Mouse (Mus musculus) heart, adult 2 months (tissue): ENCODE measurements at regions not wholly inside any gene's neighbourhood (a gene's known extent, or its start where the extent isn't known, plus 50 kb on each side); places are given as distances from the start of the nearest gene placed in this dataset.

Experiments used
- DNase-seq, 2 experiments: peaks; one replicate each; pipeline ENCODE4 v3.0.0; 2021
- H3K27ac ChIP-seq: fragments of 200-600 bp; 2 replicates; pipeline ENCODE4 v1.8.1; 2022
- H3K27me3 ChIP-seq: fragments of 200-500 bp; 2 replicates; pipeline ENCODE4 v1.6.1; 2012; ENCODE audit warnings: mild to moderate bottlenecking, low read length, inconsistent platforms, mixed read lengths; ENCODE audit not compliant: control insufficient read depth, insufficient read depth
- H3K36me3 ChIP-seq: fragments of 200-500 bp; 2 replicates; pipeline ENCODE4 v1.6.1; 2012; ENCODE audit warnings: low read length, inconsistent platforms; ENCODE audit not compliant: control insufficient read depth, insufficient read depth
- H3K4me1 ChIP-seq: fragments of 200-500 bp; 2 replicates; pipeline ENCODE4 v1.6.1; 2011; ENCODE audit warnings: low read length; ENCODE audit not compliant: control insufficient read depth, insufficient read depth
- H3K4me3 ChIP-seq: fragments of 200-600 bp; 2 replicates; pipeline ENCODE4 v1.8.1; 2022
- H3K79me2 ChIP-seq: fragments of 200-500 bp; replicated peaks from 2 replicates; pipeline ENCODE4 v1.6.1; 2012; ENCODE audit warnings: mild to moderate bottlenecking, inconsistent platforms, low read length, moderate library complexity, mixed read lengths; ENCODE audit not compliant: control insufficient read depth, insufficient read depth
- H3K9ac ChIP-seq: fragments of 200-500 bp; 2 replicates; pipeline ENCODE4 v1.6.1; 2012; ENCODE audit warnings: low read depth, mild to moderate bottlenecking, control low read depth, inconsistent platforms, low read length, mixed read lengths
- CTCF ChIP-seq: fragments of 200-600 bp; IDR thresholded peaks from 2 replicates; pipeline ENCODE4 v1.8.1; 2022; ENCODE audit warnings: antibody characterized with exemption, mild to moderate bottlenecking, moderate library complexity
- EP300 ChIP-seq: fragments of 200-500 bp; IDR thresholded peaks from 2 replicates; pipeline ENCODE4 v1.6.1; 2011; ENCODE audit warnings: low read depth, low read length, control low read depth; ENCODE audit not compliant: insufficient read depth
- POLR2A ChIP-seq: fragments of 200-500 bp; IDR thresholded peaks from 2 replicates; pipeline ENCODE4 v1.6.1; 2011; ENCODE audit warnings: mild to moderate bottlenecking, low read depth, low read length, control low read depth; ENCODE audit not compliant: insufficient read depth
- WGBS: fragments of 180-500 bp; shearing (Covaris S2); methylation state at CpG from one replicate; pipeline ENCODE4 v1.1.7; 2018; 5-methylcytosine and 5-hydroxymethylcytosine counted together
- intact Hi-C: fragments of 180-260 bp; cut with DNase I; formaldehyde crosslinking; loops from one replicate; pipeline ENCODE4 v1.15.1; 2025

DNA sequence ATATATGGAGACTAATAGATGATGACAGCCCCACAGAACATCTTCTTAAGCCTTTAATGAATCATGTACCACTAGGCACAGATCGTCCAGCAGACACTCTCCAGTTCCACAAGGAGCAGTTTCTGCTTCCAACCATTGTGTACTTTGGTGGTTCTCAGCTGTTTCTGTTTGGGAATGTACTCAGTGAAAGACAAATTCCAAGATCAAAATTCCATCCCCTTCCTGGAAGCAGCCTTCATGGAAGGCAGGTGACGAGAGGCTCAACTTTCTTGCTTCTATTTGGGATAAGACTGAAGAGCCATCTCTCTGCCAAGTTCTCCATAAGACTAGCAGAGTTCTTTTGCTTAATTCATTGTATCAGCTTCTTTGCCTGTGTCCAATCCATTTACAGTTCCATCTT is 444.0 kb upstream of the Klf4 start:
- no peaks in the 10 kb centered on the region for H3K27me3 ChIP-seq
- no peaks in the 10 kb centered on the region for H3K4me1 ChIP-seq
- no peak overlapping the region for H3K9ac ChIP-seq
- TF ChIP-seq POLR2A (no peak), CTCF (no peak), EP300 (no peak)
- DNase-seq: no peak
- H3K4me3 ChIP-seq: no peak overlapping the region
- no peaks in the 10 kb centered on the region for H3K79me2 ChIP-seq
- intact Hi-C loops: no loop called here
- no peaks in the 10 kb centered on the region for H3K36me3 ChIP-seq
- 80% methylated on average over 2 of the region's 2 CpGs for WGBS
- H3K27ac ChIP-seq: no peak overlapping the region

DNA sequence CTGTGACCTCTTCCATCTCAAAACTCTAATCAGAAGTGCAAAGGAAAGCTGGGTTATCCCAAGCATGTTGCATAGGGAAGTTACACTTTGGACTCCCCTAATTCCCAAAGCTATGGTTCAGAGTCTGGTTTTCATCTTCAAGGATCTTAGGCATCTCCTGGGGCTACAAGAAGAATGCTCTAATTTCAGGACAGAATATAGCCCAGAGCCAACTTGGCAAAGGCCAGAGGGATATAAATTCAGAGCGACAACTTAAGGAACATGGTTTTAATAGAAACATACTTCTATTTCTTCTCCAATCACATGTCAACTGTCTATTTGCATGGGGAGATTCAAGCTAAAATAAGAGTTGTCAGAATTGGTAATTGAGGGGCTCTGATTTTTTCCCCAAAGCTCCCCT is 441.4 kb upstream of the Klf4 start:
- H3K36me3 ChIP-seq: no peaks in the 10 kb centered on the region
- WGBS: 81% methylated on average over 1 of the region's 1 CpGs
- H3K27ac ChIP-seq: no peak overlapping the region
- DNase-seq: no peak
- intact Hi-C loops: no loop called here
- no peak overlapping the region for H3K9ac ChIP-seq
- H3K4me1 ChIP-seq: no peaks in the 10 kb centered on the region
- H3K27me3 ChIP-seq: no peaks in the 10 kb centered on the region
- no peak overlapping the region for H3K4me3 ChIP-seq
- TF ChIP-seq POLR2A (no peak), CTCF (no peak), EP300 (no peak)
- no peaks in the 10 kb centered on the region for H3K79me2 ChIP-seq

DNA sequence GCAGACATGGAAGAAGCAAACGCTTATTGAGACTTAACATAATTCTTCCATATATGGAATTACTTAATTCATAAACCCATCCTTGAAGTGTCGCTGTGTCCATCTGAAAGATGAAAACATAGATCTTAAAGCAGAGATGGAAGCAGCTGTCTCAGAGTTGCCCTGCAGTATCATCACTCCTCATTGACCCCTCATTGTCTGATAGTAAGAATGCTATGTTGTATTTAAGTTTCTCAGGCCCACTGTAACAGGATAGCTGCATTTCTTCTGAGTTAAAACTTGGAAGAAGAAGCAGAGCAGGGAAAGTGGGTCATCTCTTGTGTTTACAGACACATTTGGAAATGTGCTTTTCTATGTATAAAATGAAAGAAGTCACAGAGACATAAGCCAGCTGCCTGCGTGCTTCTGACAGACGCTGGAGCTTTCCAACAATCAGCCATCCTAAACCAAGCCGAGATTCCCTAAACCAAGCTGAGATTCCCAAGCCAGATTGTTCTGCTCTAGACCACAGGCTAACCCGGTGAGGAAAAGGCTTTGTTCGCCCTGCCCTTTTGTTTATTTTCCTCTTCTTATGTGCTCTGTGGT is 440.1 kb upstream of the Klf4 start:
- H3K9ac ChIP-seq: no peak overlapping the region
- TF ChIP-seq POLR2A: no peak
- no peak for TF ChIP-seq EP300
- no peak for TF ChIP-seq CTCF
- no peak for DNase-seq
- H3K79me2 ChIP-seq: no peaks in the 10 kb centered on the region
- no peaks in the 10 kb centered on the region for H3K27me3 ChIP-seq
- no peak overlapping the region for H3K27ac ChIP-seq
- no peak overlapping the region for H3K4me3 ChIP-seq
- H3K36me3 ChIP-seq: no peaks in the 10 kb centered on the region
- no peaks in the 10 kb centered on the region for H3K4me1 ChIP-seq
- intact Hi-C loops: no loop called here
- WGBS: 75% methylated on average over 7 of the region's 7 CpGs

DNA sequence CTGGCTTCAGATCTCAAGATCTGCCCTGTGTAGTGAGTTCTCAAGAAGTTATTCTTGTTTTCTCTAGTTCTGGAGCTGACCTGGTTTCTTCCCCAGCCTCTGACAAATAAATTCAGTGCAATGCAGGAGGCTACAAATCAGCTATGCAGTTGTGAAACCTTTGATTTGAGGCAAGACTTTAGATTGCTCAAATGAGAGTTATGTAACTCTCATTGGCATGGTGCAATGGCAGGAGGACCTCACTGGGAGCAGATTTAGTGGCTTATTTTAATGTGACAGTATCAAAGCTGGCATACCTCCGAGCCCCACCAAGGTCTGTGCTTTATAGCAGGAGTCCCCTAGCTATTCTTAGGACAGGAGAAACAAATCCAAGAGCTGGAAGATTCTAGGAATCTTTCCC is 427.8 kb upstream of the Klf4 start:
- intact Hi-C loops: no loop called here
- WGBS: 56% methylated on average over 1 of the region's 1 CpGs
- DNase-seq: peak in 1 of 2 experiments; percentile 8

DNA sequence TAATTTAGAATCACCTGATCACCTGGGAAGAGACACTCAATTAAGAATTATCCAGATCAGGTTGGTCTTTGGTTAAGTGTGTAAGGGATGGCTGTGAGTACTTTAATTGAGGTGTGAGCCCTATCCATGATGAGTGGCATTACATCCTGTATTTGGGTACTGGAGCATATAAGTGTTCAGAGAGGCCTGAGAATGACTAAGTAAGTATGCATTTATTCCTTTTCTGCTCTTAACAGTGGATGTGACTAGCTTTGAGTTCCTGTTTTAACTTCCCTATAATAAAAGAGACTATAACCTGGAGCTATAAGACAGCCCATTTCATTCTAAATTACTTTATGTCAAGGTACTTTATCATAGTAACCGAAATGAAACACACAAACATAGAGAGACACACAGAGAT is 421.4 kb upstream of the Klf4 start:
- Histone ChIP-seq H3K27ac (no peak overlapping the region), H3K27me3 (no peaks in the 10 kb centered on the region), H3K36me3 (no peaks in the 10 kb centered on the region), H3K4me1 (no peaks in the 10 kb centered on the region), H3K4me3 (no peak overlapping the region), H3K79me2 (no peaks in the 10 kb centered on the region), H3K9ac (no peak overlapping the region)
- intact Hi-C loops: no loop called here
- no peak for TF ChIP-seq EP300
- TF ChIP-seq CTCF: no peak
- no peak for TF ChIP-seq POLR2A
- WGBS: 98% methylated on average over 1 of the region's 1 CpGs
- no peak for DNase-seq

More for the DNA sequence above, 427.8 kb upstream of the Klf4 start:
- no peak overlapping the region for H3K9ac ChIP-seq
- no peaks in the 10 kb centered on the region for H3K27me3 ChIP-seq
- TF ChIP-seq EP300 (no peak), CTCF (no peak), POLR2A (no peak)
- H3K4me3 ChIP-seq: no peak overlapping the region
- H3K4me1 ChIP-seq: no peaks in the 10 kb centered on the region; the same call in 1 of the 2 replicates
- no peaks in the 10 kb centered on the region for H3K36me3 ChIP-seq
- no peak overlapping the region for H3K27ac ChIP-seq
- no peaks in the 10 kb centered on the region for H3K79me2 ChIP-seq

DNA sequence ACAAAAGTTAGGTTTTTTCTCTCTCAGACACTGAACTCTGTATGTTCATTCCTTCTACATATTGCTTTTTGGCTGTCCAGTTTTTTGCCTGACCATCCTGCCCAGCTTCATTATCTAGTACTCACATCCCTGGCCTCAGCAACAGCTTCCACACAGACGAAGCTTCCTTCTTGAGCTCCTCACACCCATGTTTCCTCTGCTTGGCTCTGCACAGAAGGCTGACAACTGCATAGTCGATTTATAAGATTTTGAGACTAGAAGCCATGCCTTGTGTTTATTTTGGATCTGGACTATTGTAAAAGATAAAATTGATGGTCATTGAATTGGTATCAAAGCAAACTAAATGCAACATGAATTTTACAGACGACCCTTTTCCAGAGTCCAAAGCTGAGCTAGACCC is 420.0 kb upstream of the Klf4 start:
- no peak for TF ChIP-seq POLR2A
- no peak for TF ChIP-seq CTCF
- TF ChIP-seq EP300: no peak
- Histone ChIP-seq H3K4me3 (no peak overlapping the region), H3K9ac (no peak overlapping the region), H3K27me3 (no peaks in the 10 kb centered on the region), H3K79me2 (no peaks in the 10 kb centered on the region), H3K36me3 (no peaks in the 10 kb centered on the region), H3K4me1 (no peaks in the 10 kb centered on the region), H3K27ac (no peak overlapping the region)
- DNase-seq: no peak
- 58% methylated on average over 3 of the region's 3 CpGs for WGBS
- intact Hi-C loops: no loop called here
